Mouse (Mus musculus) midbrain, embryonic 11.5 days (tissue): ENCODE results near the gene Exoc3l4. TPM values are rescaled to one million over a fixed set of nuclear protein-coding genes. Genes with fewer than 3 reads are reported as not detected.

Experiments
- ATAC-seq: fragments of 200-750 bp; cut with Nextera tagmentation; 2 replicates; pipeline ENCODE4 v1.8.0; 2017; ENCODE audit warnings: moderate TSS enrichment, moderate library complexity; ENCODE audit not compliant: low FRiP score
- DNase-seq: peaks from one replicate; pipeline ENCODE4 v3.0.0; 2015; ENCODE audit warnings: low spot score; ENCODE audit errors: missing footprints
- H3K27ac ChIP-seq: fragments of 300-500 bp; sonication (generic); 2 replicates; pipeline ENCODE4 v1.5.1; 2014; ENCODE audit warnings: low read depth, low read length
- H3K27me3 ChIP-seq: fragments of 300-500 bp; sonication (generic); 2 replicates; pipeline ENCODE4 v1.6.1; 2014; ENCODE audit warnings: mild to moderate bottlenecking, low read length, moderate library complexity, mixed read lengths; ENCODE audit not compliant: control insufficient read depth, insufficient read depth
- H3K36me3 ChIP-seq: fragments of 300-500 bp; sonication (generic); 2 replicates; pipeline ENCODE4 v1.6.1; 2014; ENCODE audit warnings: mild to moderate bottlenecking, low read length, moderate library complexity, mixed read lengths; ENCODE audit not compliant: control insufficient read depth, insufficient read depth
- H3K4me1 ChIP-seq: fragments of 300-500 bp; sonication (generic); 2 replicates; pipeline ENCODE4 v1.6.1; 2014; ENCODE audit warnings: low read length; ENCODE audit not compliant: control insufficient read depth, insufficient read depth
- H3K4me2 ChIP-seq: fragments of 300-500 bp; sonication (generic); 2 replicates; pipeline ENCODE4 v1.6.1; 2014; ENCODE audit warnings: mild to moderate bottlenecking, moderate library complexity
- H3K4me3 ChIP-seq: fragments of 300-500 bp; sonication (generic); 2 replicates; pipeline ENCODE4 v1.5.1; 2014; ENCODE audit warnings: low read depth, low read length
- H3K9ac ChIP-seq: fragments of 300-500 bp; sonication (generic); 2 replicates; pipeline ENCODE4 v1.6.1; 2014; ENCODE audit warnings: low read length
- H3K9me3 ChIP-seq: fragments of 300-500 bp; sonication (generic); 2 replicates; pipeline ENCODE4 v1.6.1; 2016; ENCODE audit warnings: low read length; ENCODE audit not compliant: control insufficient read depth
- WGBS: fragments of 180-500 bp; shearing (Covaris S2); extraction: QIAGEN DNeasy Blood & Tissue Kit; methylation state at CpG from one replicate; pipeline ENCODE4 v1.1.7; 2014; 5-methylcytosine and 5-hydroxymethylcytosine counted together
- polyA plus RNA-seq: library from polyadenylated mRNA; unstranded; fragments of >200 nt; fragmentation: Nextera tagmentation; extraction: Ambion mirVana; gene quantifications from 2 replicates; pipeline ENCODE4 v1.2.1, GENCODE M21; 2014

The Exoc3l4 gene
- polyA plus RNA-seq, 1 experiment from 2014 or later: 2.9 TPM

DNA sequence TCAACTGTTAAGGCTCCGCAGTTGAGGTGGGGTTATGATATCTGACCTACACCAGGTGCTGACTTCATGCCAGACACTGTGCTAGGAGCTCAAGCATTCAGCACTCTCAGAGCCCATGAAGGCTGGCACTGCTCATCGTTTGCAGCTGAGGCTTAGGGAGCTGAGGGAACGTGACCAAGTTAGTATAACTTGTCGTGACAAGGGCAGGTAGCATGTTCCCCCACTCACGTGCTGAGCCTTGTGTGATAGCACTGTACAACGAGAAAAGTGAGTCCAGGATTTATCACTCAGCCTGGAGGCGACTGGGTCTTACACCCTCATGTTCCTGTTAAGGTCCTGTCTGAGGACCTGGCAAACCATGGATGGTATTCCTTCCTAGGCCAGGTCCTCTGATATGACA is 34.7 kb downstream of the Exoc3l4 start:
- Histone ChIP-seq H3K36me3 (no peaks in the 10 kb centered on the region), H3K4me2 (no peak overlapping the region), H3K4me1 (peaks cover 4% of the 10 kb centered on the region; the same call in 1 of the 2 replicates), H3K9ac (no peak overlapping the region), H3K27ac (no peak overlapping the region), H3K27me3 (peaks cover 49% of the 10 kb centered on the region), H3K9me3 (no peaks in the 10 kb centered on the region), H3K4me3 (no peak overlapping the region)
- 80% methylated on average over 7 of the region's 7 CpGs for WGBS
- no peak for ATAC-seq
- DNase-seq: no peak

GRCm38 (mm10) chr12:111454021-111454420 is 37.2 kb downstream of the Exoc3l4 start:
- H3K27ac ChIP-seq: no peak overlapping the region
- H3K27me3 ChIP-seq: peaks cover 24% of the 10 kb centered on the region
- no peak overlapping the region for H3K9ac ChIP-seq
- no peak overlapping the region for H3K4me3 ChIP-seq
- no peaks in the 10 kb centered on the region for H3K9me3 ChIP-seq
- H3K4me1 ChIP-seq: no peaks in the 10 kb centered on the region
- ATAC-seq (no peak), DNase-seq (no peak)
- WGBS: 41% methylated on average over 4 of the region's 4 CpGs
- H3K4me2 ChIP-seq: no peak overlapping the region
- H3K36me3 ChIP-seq: no peaks in the 10 kb centered on the region

DNA sequence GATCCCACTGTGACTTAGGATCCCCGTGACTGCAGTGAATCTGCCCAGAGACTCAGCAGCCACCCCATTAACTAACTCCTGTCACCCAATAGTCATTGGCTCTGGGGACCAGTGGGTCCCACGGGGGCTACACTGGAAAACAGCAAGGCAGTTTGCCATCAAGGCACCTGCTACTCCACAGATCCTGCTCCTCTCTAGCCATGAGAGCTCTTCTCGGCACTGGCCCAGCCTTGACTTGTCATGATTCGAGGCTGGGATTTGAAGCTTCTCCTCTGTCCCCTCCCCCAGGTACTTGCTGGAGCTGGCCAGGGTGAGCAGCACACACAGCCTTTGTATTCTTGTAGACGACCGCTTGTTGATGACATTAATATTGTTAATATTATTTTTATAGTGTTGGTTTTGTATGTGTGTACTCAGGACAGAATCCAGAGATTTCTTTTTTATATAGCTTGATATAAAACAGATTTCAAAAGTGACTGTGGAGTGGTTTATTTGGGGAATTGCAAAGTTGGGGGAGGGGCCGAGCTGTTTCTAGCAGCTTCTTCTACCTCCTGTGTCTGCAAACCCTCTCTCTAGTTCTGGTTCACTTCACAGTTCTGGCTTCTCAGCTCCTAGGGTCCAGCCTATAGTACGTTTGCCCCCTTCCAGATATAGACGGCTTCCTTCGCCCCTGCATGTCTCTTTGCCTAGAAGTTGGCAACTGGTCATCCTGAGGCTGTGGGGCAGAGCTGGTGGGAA is 37.9 kb downstream of the Exoc3l4 start:
- no peak overlapping the region for H3K9ac ChIP-seq
- 64% methylated on average over 10 of the region's 10 CpGs for WGBS
- no peaks in the 10 kb centered on the region for H3K4me1 ChIP-seq
- no peak overlapping the region for H3K4me3 ChIP-seq
- H3K4me2 ChIP-seq: no peak overlapping the region
- no peaks in the 10 kb centered on the region for H3K9me3 ChIP-seq
- ATAC-seq (no peak), DNase-seq (no peak)
- peaks cover 17% of the 10 kb centered on the region for H3K27me3 ChIP-seq
- no peaks in the 10 kb centered on the region for H3K36me3 ChIP-seq
- no peak overlapping the region for H3K27ac ChIP-seq

GRCm38 (mm10) chr12:111455311-111455846 is 38.6 kb downstream of the Exoc3l4 start:
- no peaks in the 10 kb centered on the region for H3K36me3 ChIP-seq
- no peak overlapping the region for H3K4me2 ChIP-seq
- no peak overlapping the region for H3K9ac ChIP-seq
- H3K4me1 ChIP-seq: no peaks in the 10 kb centered on the region
- H3K27me3 ChIP-seq: peaks cover 11% of the 10 kb centered on the region
- no peak overlapping the region for H3K4me3 ChIP-seq
- ATAC-seq: no peak
- DNase-seq: no peak
- WGBS: 78% methylated on average over 12 of the region's 12 CpGs
- no peaks in the 10 kb centered on the region for H3K9me3 ChIP-seq
- no peak overlapping the region for H3K27ac ChIP-seq

- Histone ChIP-seq H3K36me3 (no peaks in the 10 kb centered on the region), H3K9me3 (no peaks in the 10 kb centered on the region), H3K4me1 (no peaks in the 10 kb centered on the region), H3K4me3 (no peak overlapping the region), H3K27me3 (peaks cover 6% of the 10 kb centered on the region), H3K27ac (no peak overlapping the region), H3K4me2 (no peak overlapping the region), H3K9ac (no peak overlapping the region)
- ATAC-seq (no peak), DNase-seq (no peak)
- 54% methylated on average over 8 of the region's 8 CpGs for WGBS
These were observed 39.0 kb downstream of the Exoc3l4 start for GRCm38 (mm10) chr12:111455860-111456259.

DNA sequence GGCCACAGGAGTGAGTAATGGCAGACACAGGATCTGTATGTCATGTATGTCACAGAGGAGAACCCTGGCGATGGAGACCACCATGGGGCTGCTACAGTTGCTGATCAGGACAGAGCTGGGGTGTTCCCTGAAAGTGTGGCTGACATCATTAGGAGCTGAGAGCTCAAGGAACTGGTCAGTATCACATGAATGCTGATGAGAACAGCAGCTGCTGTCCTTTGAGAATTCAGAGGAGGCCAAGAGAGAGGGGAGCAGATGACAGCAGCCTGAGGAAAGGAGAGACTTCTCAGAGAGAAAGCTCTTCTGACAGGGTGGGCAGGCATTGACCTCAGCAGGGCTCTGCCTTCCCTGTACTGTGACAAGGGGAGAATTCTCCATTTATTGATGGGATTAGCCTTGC is 40.9 kb downstream of the Exoc3l4 start:
- H3K9me3 ChIP-seq: no peaks in the 10 kb centered on the region
- no peak overlapping the region for H3K4me2 ChIP-seq
- 92% methylated on average over 1 of the region's 1 CpGs for WGBS
- H3K4me3 ChIP-seq: no peak overlapping the region
- no peak for DNase-seq
- no peak for ATAC-seq
- H3K27ac ChIP-seq: no peak overlapping the region
- H3K27me3 ChIP-seq: no peaks in the 10 kb centered on the region
- no peak overlapping the region for H3K9ac ChIP-seq
- H3K4me1 ChIP-seq: no peaks in the 10 kb centered on the region
- no peaks in the 10 kb centered on the region for H3K36me3 ChIP-seq

- Histone ChIP-seq H3K4me3 (no peak overlapping the region), H3K36me3 (no peaks in the 10 kb centered on the region), H3K27me3 (no peaks in the 10 kb centered on the region), H3K9me3 (no peaks in the 10 kb centered on the region), H3K9ac (no peak overlapping the region), H3K4me1 (no peaks in the 10 kb centered on the region), H3K4me2 (no peak overlapping the region), H3K27ac (no peak overlapping the region)
- ATAC-seq: no peak
- no peak for DNase-seq
- WGBS: 86% methylated on average over 7 of the region's 7 CpGs
These were observed 46.8 kb downstream of the Exoc3l4 start for GRCm38 (mm10) chr12:111463570-111463969.

DNA sequence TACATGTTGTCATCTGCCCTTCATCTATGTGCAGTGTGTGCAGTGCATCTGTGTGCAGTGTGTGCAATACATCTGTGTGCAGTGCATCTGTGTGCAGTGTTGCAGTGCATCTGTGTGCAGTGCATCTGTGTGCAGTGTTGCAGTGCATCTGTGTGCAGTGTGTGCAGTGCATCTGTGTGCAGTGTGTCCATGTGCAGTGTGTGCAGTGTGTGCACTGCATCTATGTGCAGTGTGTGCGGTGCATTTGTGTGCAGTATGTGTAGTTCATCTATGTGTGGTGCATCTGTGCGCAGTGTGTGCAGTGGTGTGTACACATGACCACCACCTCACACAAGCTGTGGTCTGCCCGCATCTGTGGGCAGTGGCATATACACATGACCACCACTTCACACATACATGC is 49.6 kb downstream of the Exoc3l4 start:
- ATAC-seq (no peak), DNase-seq (no peak)
- Histone ChIP-seq H3K36me3 (no peaks in the 10 kb centered on the region), H3K9ac (no peak overlapping the region), H3K27ac (no peak overlapping the region), H3K4me3 (no peak overlapping the region), H3K9me3 (no peaks in the 10 kb centered on the region), H3K27me3 (no peaks in the 10 kb centered on the region), H3K4me2 (no peak overlapping the region), H3K4me1 (no peaks in the 10 kb centered on the region)
- 95% methylated on average over 3 of the region's 3 CpGs for WGBS

DNA sequence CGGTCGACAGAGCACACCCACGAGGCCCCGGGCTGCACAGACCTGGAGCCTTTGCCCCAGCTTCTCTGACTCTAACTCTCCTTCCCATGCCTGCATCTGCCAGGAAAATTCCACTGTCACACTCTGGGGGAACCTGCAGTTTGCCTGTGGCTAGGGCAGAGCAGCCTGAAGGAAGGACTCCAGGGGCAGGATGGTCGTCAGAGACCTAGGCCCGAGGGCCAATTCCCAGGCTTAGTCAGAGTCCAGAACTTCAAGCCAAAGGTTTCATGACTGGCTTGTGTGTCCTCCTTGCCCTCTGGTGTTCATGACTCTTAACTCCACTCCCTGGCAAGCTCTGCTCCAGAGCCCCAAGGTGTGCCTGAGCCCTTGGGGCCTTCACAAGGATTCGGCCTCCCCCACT is 51.4 kb downstream of the Exoc3l4 start:
- Histone ChIP-seq H3K9me3 (no peaks in the 10 kb centered on the region), H3K9ac (no peak overlapping the region), H3K27me3 (no peaks in the 10 kb centered on the region), H3K4me2 (no peak overlapping the region), H3K4me1 (no peaks in the 10 kb centered on the region), H3K4me3 (no peak overlapping the region), H3K27ac (no peak overlapping the region), H3K36me3 (no peaks in the 10 kb centered on the region)
- DNase-seq: no peak
- no peak for ATAC-seq
- 69% methylated on average over 7 of the region's 7 CpGs for WGBS
